ENCODE assay signal across 12 mouse cellular contexts in genomic region chr12:70067849-70068248, GRCm38 (mm10). TPM values are rescaled to one million over a fixed set of nuclear protein-coding genes. Genes with fewer than 3 reads are reported as not detected.
DNase-seq lines count a peak whose midpoint lies in the region; ATAC-seq and TF ChIP-seq lines count a peak whose summit lies in the region.
"Had no signal": no experiment of that assay in that cellular context is flagged by ENCODE, and none has a peak within 500 bp of the region (broad histone marks: within the 10 kb centered on the region; RNA-seq: fewer than 3 reads in every experiment).

No protein-coding gene starts in this region.

- H3K4me1 ChIP-seq in kidney, embryonic 15.5 days, result peaks cover 28% of the 10 kb centered on the region
- H3K4me1 ChIP-seq in kidney, embryonic 16.5 days (ENCODE audit: insufficient read depth, low read length), result peaks cover 26% of the 10 kb centered on the region
- peaks cover 48% of the 10 kb centered on the region for H3K4me1 ChIP-seq in embryonic facial prominence, embryonic 10.5 days
- peaks cover 30% of the 10 kb centered on the region for H3K4me1 ChIP-seq in hindbrain, embryonic 16.5 days (ENCODE audit: control insufficient read depth, insufficient read depth, low read depth, low read length)
- peaks cover 37% of the 10 kb centered on the region for H3K4me1 ChIP-seq in neural tube, embryonic 15.5 days
- peaks cover 3% of the 10 kb centered on the region; the same call in 1 of the 2 replicates for H3K4me1 ChIP-seq in heart, adult 2 months (ENCODE audit: control insufficient read depth, insufficient read depth, low read length)

- no peak overlapping the region for H3K4me3 ChIP-seq in kidney, embryonic 15.5 days (replicated peaks)
- H3K4me3 ChIP-seq in kidney, embryonic 16.5 days (ENCODE audit: low read length), result no peak overlapping the region
- H3K4me3 ChIP-seq in embryonic facial prominence, embryonic 10.5 days, result no peak overlapping the region
- no peak overlapping the region for H3K4me3 ChIP-seq in hindbrain, embryonic 16.5 days (ENCODE audit: low read length)
- H3K4me3 ChIP-seq in neural tube, embryonic 15.5 days (replicated peaks), result no peak overlapping the region
- no peak overlapping the region for H3K4me3 ChIP-seq in heart, adult 2 months
- H3K4me3 ChIP-seq: midbrain, embryonic 12.5 days had no signal

- no peak for TF ChIP-seq EP300 in heart, adult 2 months (IDR thresholded peaks at IDR 0.05; ENCODE audit: insufficient read depth, low read depth, low read length)

- TF ChIP-seq POLR2A in heart, adult 2 months (IDR thresholded peaks at IDR 0.05; ENCODE audit: insufficient read depth, low read depth, low read length), result no peak

- no peak overlapping the region for H3K27ac ChIP-seq in kidney, embryonic 15.5 days
- H3K27ac ChIP-seq in kidney, embryonic 16.5 days (ENCODE audit: low read length), result no peak overlapping the region
- peak overlapping the region; percentile 32; the same call in 1 of the 2 replicates for H3K27ac ChIP-seq in embryonic facial prominence, embryonic 10.5 days (replicated peaks)
- no peak overlapping the region; the same call in 1 of the 2 replicates for H3K27ac ChIP-seq in hindbrain, embryonic 16.5 days (ENCODE audit: low read depth, low read length)
- H3K27ac ChIP-seq in neural tube, embryonic 15.5 days (replicated peaks), result peak overlapping the region; percentile 64
- no peak overlapping the region for H3K27ac ChIP-seq in heart, adult 2 months
- H3K27ac ChIP-seq: stomach, postnatal 0 days had no signal

- no peaks in the 10 kb centered on the region for H3K27me3 ChIP-seq in kidney, embryonic 15.5 days
- no peaks in the 10 kb centered on the region for H3K27me3 ChIP-seq in kidney, embryonic 16.5 days (ENCODE audit: insufficient read depth, low read length)
- H3K27me3 ChIP-seq in embryonic facial prominence, embryonic 10.5 days (replicated peaks; ENCODE audit: low read depth, poor library complexity, severe bottlenecking), result no peaks in the 10 kb centered on the region
- H3K27me3 ChIP-seq in hindbrain, embryonic 16.5 days (replicated peaks; ENCODE audit: control insufficient read depth, insufficient read depth, low read length), result no peaks in the 10 kb centered on the region
- H3K27me3 ChIP-seq in neural tube, embryonic 15.5 days (replicated peaks), result no peaks in the 10 kb centered on the region
- no peaks in the 10 kb centered on the region for H3K27me3 ChIP-seq in heart, adult 2 months (ENCODE audit: control insufficient read depth, insufficient read depth, low read length)
- H3K27me3 ChIP-seq: midbrain, embryonic 12.5 days had no signal

- no peaks in the 10 kb centered on the region for H3K79me2 ChIP-seq in heart, adult 2 months (replicated peaks; ENCODE audit: control insufficient read depth, insufficient read depth, low read length)

- 0 out of 2 replicates have a peak, but pooled peaks have one; percentile 57 for ATAC-seq in kidney, embryonic 15.5 days (replicated peaks; ENCODE audit: low FRiP score)
- ATAC-seq in kidney, embryonic 16.5 days (ENCODE audit: low FRiP score, low TSS enrichment), result no peak
- ATAC-seq in hindbrain, embryonic 16.5 days, result peak; percentile 31
- no peak for ATAC-seq in neural tube, embryonic 15.5 days (ENCODE audit: low FRiP score)

- peaks cover 10% of the 10 kb centered on the region for H3K36me3 ChIP-seq in kidney, embryonic 15.5 days
- no peaks in the 10 kb centered on the region for H3K36me3 ChIP-seq in kidney, embryonic 16.5 days (ENCODE audit: insufficient read depth, low read length)
- no peaks in the 10 kb centered on the region for H3K36me3 ChIP-seq in embryonic facial prominence, embryonic 10.5 days (replicated peaks)
- no peaks in the 10 kb centered on the region for H3K36me3 ChIP-seq in hindbrain, embryonic 16.5 days (ENCODE audit: control insufficient read depth, insufficient read depth, low read length)
- no peaks in the 10 kb centered on the region for H3K36me3 ChIP-seq in neural tube, embryonic 15.5 days
- H3K36me3 ChIP-seq in heart, adult 2 months (ENCODE audit: control insufficient read depth, insufficient read depth, low read length), result peaks cover 2% of the 10 kb centered on the region
- H3K36me3 ChIP-seq: midbrain, embryonic 12.5 days had no signal

- intact Hi-C loops in heart, adult 2 months (cut with DNase I), result loop anchor here (5.0 kb wide), 1 partner anchor 44 kb away; the partner anchor contains the start of gene Nin

- no peaks in the 10 kb centered on the region for H3K9me3 ChIP-seq in kidney, embryonic 15.5 days (replicated peaks)
- no peaks in the 10 kb centered on the region for H3K9me3 ChIP-seq in kidney, embryonic 16.5 days (ENCODE audit: low read length)
- no peaks in the 10 kb centered on the region for H3K9me3 ChIP-seq in embryonic facial prominence, embryonic 10.5 days
- H3K9me3 ChIP-seq in hindbrain, embryonic 16.5 days (ENCODE audit: control insufficient read depth, low read length), result no peaks in the 10 kb centered on the region
- no peaks in the 10 kb centered on the region for H3K9me3 ChIP-seq in neural tube, embryonic 15.5 days (replicated peaks)
- H3K9me3 ChIP-seq: midbrain, embryonic 12.5 days had no signal

- no peak overlapping the region for H3K9ac ChIP-seq in kidney, embryonic 15.5 days
- H3K9ac ChIP-seq in kidney, embryonic 16.5 days (replicated peaks; ENCODE audit: low read length), result no peak overlapping the region
- no peak overlapping the region for H3K9ac ChIP-seq in hindbrain, embryonic 16.5 days (ENCODE audit: low read depth, low read length)
- H3K9ac ChIP-seq in neural tube, embryonic 15.5 days (replicated peaks), result no peak overlapping the region
- H3K9ac ChIP-seq in heart, adult 2 months (ENCODE audit: low read depth, low read length), result no peak overlapping the region
- H3K9ac ChIP-seq: midbrain, embryonic 12.5 days had no signal

- no peak for DNase-seq in embryonic facial prominence, embryonic 10.5 days (ENCODE audit: low spot score)
- DNase-seq in spleen, adult 12 weeks (ENCODE audit: low spot score), result no peak
- no peak for DNase-seq in urinary bladder, adult 2 months (ENCODE audit: low spot score)
- DNase-seq in heart, adult 2 months, result no peak
- DNase-seq: heart, adult 18-20 months; lung, adult 18-20 months had no signal

- no peak for TF ChIP-seq CTCF in heart, adult 2 months (IDR thresholded peaks at IDR 0.05)

- H3K4me2 ChIP-seq in kidney, embryonic 15.5 days, result 0 out of 2 replicates have a peak overlapping the region, but pooled peaks have one; percentile 19
- H3K4me2 ChIP-seq in kidney, embryonic 16.5 days (replicated peaks; ENCODE audit: low read depth, low read length), result no peak overlapping the region
- H3K4me2 ChIP-seq in hindbrain, embryonic 16.5 days (ENCODE audit: low read length), result no peak overlapping the region
- 0 out of 2 replicates have a peak overlapping the region, but pooled peaks have one; percentile 25 for H3K4me2 ChIP-seq in neural tube, embryonic 15.5 days

- 51% methylated on average over 9 of the region's 9 CpGs for WGBS in kidney, embryonic 15.5 days
- WGBS in kidney, embryonic 16.5 days, result 58% methylated on average over 9 of the region's 9 CpGs
- 71% methylated on average over 9 of the region's 9 CpGs for WGBS in embryonic facial prominence, embryonic 10.5 days
- WGBS in hindbrain, embryonic 16.5 days, result 36% methylated on average over 9 of the region's 9 CpGs
- 20% methylated on average over 9 of the region's 9 CpGs for WGBS in neural tube, embryonic 15.5 days
- 81% methylated on average over 9 of the region's 9 CpGs for WGBS in heart, adult 2 months

RNA-seq across cellular contexts. Expression of gene Nin, which starts 45.7 kb away (rescaled TPM):
- 13.5 and 13.9 TPM in 2 replicates for polyA plus RNA-seq in kidney, embryonic 15.5 days (2015; fragmentation: Nextera tagmentation; extraction: Ambion mirVana)
- polyA plus RNA-seq in kidney, embryonic 16.5 days (2015; fragmentation: Nextera tagmentation; extraction: Ambion mirVana), result 12.0 and 13.4 TPM in 2 replicates
- polyA plus RNA-seq in embryonic facial prominence, embryonic 10.5 days (2016; fragmentation: Nextera tagmentation; extraction: Ambion mirVana), result 11.7 and 12.1 TPM in 2 replicates
- 9.4 and 10.8 TPM in 2 replicates for polyA plus RNA-seq in hindbrain, embryonic 16.5 days (2015; fragmentation: Nextera tagmentation; extraction: Ambion mirVana)
- 9.1 and 10.6 TPM in 2 replicates for polyA plus RNA-seq in neural tube, embryonic 15.5 days (2015; fragmentation: Nextera tagmentation; extraction: Ambion mirVana)
- polyA plus RNA-seq in urinary bladder, adult 2 months (2012; rRNA removed), result 9.5 and 12.5 TPM in 2 replicates
- total RNA-seq in heart, adult 2 months (2021), result 10 to 100 TPM; 13.7 to 17.3 TPM
- polyA plus RNA-seq in heart, adult 2 months (2012; rRNA removed), result 4.5 and 9.3 TPM in 2 replicates

Comparison
In these comparisons a context has a peak if more than half of its experiments do, and no peak if none do; other contexts are left out.
1. ATAC-seq: peak in kidney, embryonic 15.5 days (single experiment) and hindbrain, embryonic 16.5 days (single experiment); none in kidney, embryonic 16.5 days (single experiment) and neural tube, embryonic 15.5 days (single experiment).
2. H3K4me2 ChIP-seq: peak in kidney, embryonic 15.5 days (single experiment) and neural tube, embryonic 15.5 days (single experiment); none in kidney, embryonic 16.5 days (single experiment) and hindbrain, embryonic 16.5 days (single experiment).
3. H3K27ac ChIP-seq: peak in embryonic facial prominence, embryonic 10.5 days (single experiment) and neural tube, embryonic 15.5 days (single experiment); none in kidney, embryonic 15.5 days (single experiment), kidney, embryonic 16.5 days (single experiment), hindbrain, embryonic 16.5 days (single experiment) and heart, adult 2 months (single experiment).